Mouse (Mus musculus): ENCODE measurements around the gene Pfn3. TPM values are rescaled to one million over a fixed set of nuclear protein-coding genes. Genes with fewer than 3 reads are reported as not detected.

Pfn3 gene
- polyA plus RNA-seq (2012; rRNA removed) = not detected in 2 replicates
- polyA plus RNA-seq (2014; fragmentation: Nextera tagmentation; extraction: Ambion mirVana) = not detected in 2 replicates

GRCm38 (mm10) chr13:55414743-55415380, at the start of gene Pfn3:
Gene Pfn3, minus strand, starts transcription at chr13:55415232.
- H3K27me3 ChIP-seq (ENCODE audit: control insufficient read depth, insufficient read depth, low read length) = peaks cover 27% of the 10 kb centered on the region
- no peak within 1 kb of the TSS for H3K4me3 ChIP-seq (ENCODE audit: insufficient read depth in 1 of 2, low read depth in 2 of 2, low read length in 2 of 2)
- H3K9ac ChIP-seq (replicated peaks) = no peak within 1 kb of the TSS
- TF ChIP-seq EP300 (IDR thresholded peaks at IDR 0.05; ENCODE audit: low read depth) (no peak), CTCF (IDR thresholded peaks at IDR 0.05; ENCODE audit: low read depth) (0 out of 2 replicates have a peak, but pooled peaks have one; percentile 2)
- H3K36me3 ChIP-seq (replicated peaks; ENCODE audit: control insufficient read depth, insufficient read depth, low read depth) = no peaks in the 10 kb centered on the region
- H3K27ac ChIP-seq = no peak within 1 kb of the TSS
- ATAC-seq (ENCODE audit: insufficient read depth) (no peak), DNase-seq (ENCODE audit: low read depth in 3 of 3, low spot score in 3 of 3) (no peak)
- peak within 1 kb of the TSS; percentile 36 for H3K4me2 ChIP-seq (ENCODE audit: low read depth)
- no peaks in the 10 kb centered on the region for H3K9me3 ChIP-seq (ENCODE audit: control insufficient read depth, low read length)
- WGBS (ENCODE audit: insufficient replicate concordance) = 11% methylated on average over 41 of the region's 41 CpGs
- no peaks in the 10 kb centered on the region for H3K4me1 ChIP-seq (replicated peaks; ENCODE audit: control insufficient read depth in 2 of 2, insufficient read depth in 2 of 2, low read length in 1 of 2)

DNA sequence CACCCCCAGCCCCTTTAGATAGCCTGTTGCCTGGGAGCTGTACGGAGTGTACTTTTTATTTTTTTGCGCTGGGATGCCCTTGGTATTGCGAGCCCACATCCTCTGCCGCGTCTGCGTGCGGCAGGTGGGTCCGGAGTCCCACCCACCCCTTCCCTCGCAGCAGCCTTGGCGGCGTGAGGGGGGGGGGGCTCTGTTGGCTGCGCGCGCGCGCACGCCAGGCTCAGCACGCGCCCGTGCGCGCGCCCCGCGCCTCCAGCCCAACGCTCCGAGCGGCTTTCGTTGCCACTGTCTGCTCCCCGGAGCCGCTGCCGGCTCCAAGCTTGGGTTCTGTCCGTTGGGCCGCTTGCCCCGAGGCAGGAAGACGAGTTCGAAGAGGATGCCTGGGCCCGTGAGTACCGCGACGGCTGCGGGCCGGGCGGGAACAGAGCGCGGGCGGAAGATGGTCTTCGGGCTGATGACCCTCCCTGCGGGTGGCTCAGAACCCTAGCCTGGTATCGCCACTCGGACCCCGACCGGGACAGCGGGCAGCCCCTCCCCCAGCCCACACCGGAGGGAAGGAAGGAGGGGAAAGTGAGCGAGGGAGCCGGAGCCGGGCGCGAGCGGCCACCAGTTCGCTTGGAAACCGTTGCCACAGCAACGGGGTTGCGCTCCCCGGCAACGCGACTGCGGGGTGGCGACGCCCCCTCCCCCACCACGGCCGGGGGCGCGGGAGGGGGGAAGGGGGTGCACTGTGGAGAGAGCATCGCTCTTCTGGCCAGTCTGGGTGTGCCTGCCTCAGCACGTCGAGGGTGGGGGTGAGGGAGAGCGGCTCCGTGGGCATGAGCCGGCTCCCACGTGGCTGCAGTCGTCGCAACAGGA, 49.2 kb upstream of the Pfn3 start, which contains the start of gene Prr7:
Prr7 (plus strand) TSS at position 241 of the 858 bp plus-strand sequence.
- no peak for TF ChIP-seq CTCF (IDR thresholded peaks at IDR 0.05; ENCODE audit: low read depth)
- no peak for TF ChIP-seq EP300 (IDR thresholded peaks at IDR 0.05; ENCODE audit: low read depth)
- DNase-seq (ENCODE audit: low read depth in 3 of 3, low spot score in 3 of 3) = no peak
- H3K27ac ChIP-seq = no peak within 1 kb of the TSS

DNA sequence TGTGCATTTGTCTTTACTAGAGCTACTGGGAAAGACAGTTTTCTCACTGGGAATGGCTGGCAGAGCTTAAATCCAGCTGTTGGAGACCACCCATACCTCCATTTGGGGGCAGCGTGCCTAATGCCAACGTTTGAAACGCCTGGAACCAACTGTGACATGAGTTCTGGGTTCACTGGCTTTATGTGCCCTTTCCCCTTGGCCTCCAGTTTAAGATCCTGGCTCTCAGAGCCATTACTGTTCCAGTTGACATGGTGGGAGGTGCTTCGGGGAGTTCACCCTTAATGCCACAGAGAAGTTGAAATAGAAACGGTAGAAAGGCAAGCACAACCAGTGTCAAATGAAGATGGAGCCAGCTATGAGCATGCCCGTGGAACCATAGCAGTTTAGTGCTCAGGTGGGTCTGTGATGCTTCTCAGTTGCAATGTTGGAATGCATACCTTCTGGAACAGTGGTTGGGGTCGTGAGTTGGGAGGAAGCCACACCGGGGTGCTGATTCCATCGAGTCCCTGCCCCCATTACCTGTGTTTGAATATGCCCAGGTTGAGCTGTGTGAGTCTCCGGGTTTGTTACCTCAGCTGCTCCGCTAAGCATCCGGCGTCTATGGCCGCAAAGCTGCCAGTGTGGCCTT, 48.5 kb upstream of the Pfn3 start:
- TF ChIP-seq EP300 (IDR thresholded peaks at IDR 0.05; ENCODE audit: low read depth) (no peak), CTCF (IDR thresholded peaks at IDR 0.05; ENCODE audit: low read depth) (no peak)
- Histone ChIP-seq H3K36me3 (replicated peaks; ENCODE audit: control insufficient read depth, insufficient read depth, low read depth) (peaks cover 9% of the 10 kb centered on the region), H3K4me1 (replicated peaks; ENCODE audit: control insufficient read depth in 2 of 2, insufficient read depth in 2 of 2, low read length in 1 of 2) (no peaks in the 10 kb centered on the region), H3K9ac (replicated peaks) (no peak overlapping the region), H3K4me3 (ENCODE audit: insufficient read depth in 1 of 2, low read depth in 2 of 2, low read length in 2 of 2) (0 out of 4 replicates have a peak overlapping the region, but pooled peaks of 1 of the 2 experiments have one; percentile 14), H3K9me3 (ENCODE audit: control insufficient read depth, low read length) (no peaks in the 10 kb centered on the region), H3K4me2 (ENCODE audit: low read depth) (peak overlapping the region; percentile 55; the same call in 1 of the 2 replicates), H3K27me3 (ENCODE audit: control insufficient read depth, insufficient read depth, low read length) (peaks cover 17% of the 10 kb centered on the region), H3K27ac (no peak overlapping the region)
- no peak for ATAC-seq (ENCODE audit: insufficient read depth)
- no peak for DNase-seq (ENCODE audit: low read depth in 3 of 3, low spot score in 3 of 3)
- WGBS (ENCODE audit: insufficient replicate concordance) = 14% methylated on average over 14 of the region's 14 CpGs

More for the DNA sequence above, 49.2 kb upstream of the Pfn3 start, which contains the start of gene Prr7:
- ATAC-seq (ENCODE audit: insufficient read depth) = no peak
- peaks cover 8% of the 10 kb centered on the region for H3K36me3 ChIP-seq (replicated peaks; ENCODE audit: control insufficient read depth, insufficient read depth, low read depth)
- H3K4me2 ChIP-seq (ENCODE audit: low read depth) = peak within 1 kb of the TSS; percentile 55
- WGBS (ENCODE audit: insufficient replicate concordance) = under 1% methylated on average over 77 of the region's 84 CpGs
- peaks cover 20% of the 10 kb centered on the region for H3K27me3 ChIP-seq (ENCODE audit: control insufficient read depth, insufficient read depth, low read length)
- H3K9me3 ChIP-seq (ENCODE audit: control insufficient read depth, low read length) = no peaks in the 10 kb centered on the region
- H3K4me1 ChIP-seq (replicated peaks; ENCODE audit: control insufficient read depth in 2 of 2, insufficient read depth in 2 of 2, low read length in 1 of 2) = no peaks in the 10 kb centered on the region
- H3K9ac ChIP-seq (replicated peaks) = no peak within 1 kb of the TSS
- H3K4me3 ChIP-seq (ENCODE audit: insufficient read depth in 1 of 2, low read depth in 2 of 2, low read length in 2 of 2) = peak within 1 kb of the TSS; percentile 14 to 35

DNA sequence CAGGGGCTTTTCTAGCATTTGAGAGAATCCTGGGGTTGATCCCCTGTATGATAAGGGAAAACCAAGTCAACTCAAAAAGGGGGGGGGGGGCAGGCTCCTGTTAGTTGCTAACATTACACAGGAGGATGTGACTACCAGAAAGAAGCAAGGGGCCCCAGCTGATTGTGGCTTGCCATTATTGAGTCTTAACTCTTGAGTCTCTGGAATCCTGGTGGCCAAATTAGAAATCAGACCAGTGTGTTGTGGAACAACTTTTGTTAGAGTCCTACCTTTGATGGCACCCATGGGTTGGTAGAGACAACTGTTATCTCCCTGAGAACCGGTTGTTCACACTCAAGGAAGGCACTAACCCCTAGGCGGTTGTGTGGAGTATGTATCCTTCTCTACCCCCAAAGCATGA, 47.9 kb upstream of the Pfn3 start:
- H3K9ac ChIP-seq (replicated peaks) = no peak overlapping the region
- no peak for TF ChIP-seq CTCF (IDR thresholded peaks at IDR 0.05; ENCODE audit: low read depth)
- TF ChIP-seq EP300 (IDR thresholded peaks at IDR 0.05; ENCODE audit: low read depth) = no peak
- no peak for ATAC-seq (ENCODE audit: insufficient read depth)
- no peak overlapping the region for H3K4me2 ChIP-seq (ENCODE audit: low read depth)
- no peak overlapping the region for H3K4me3 ChIP-seq (ENCODE audit: insufficient read depth in 1 of 2, low read depth in 2 of 2, low read length in 2 of 2)
- H3K36me3 ChIP-seq (replicated peaks; ENCODE audit: control insufficient read depth, insufficient read depth, low read depth) = peaks cover 9% of the 10 kb centered on the region
- WGBS (ENCODE audit: insufficient replicate concordance) = 40% methylated on average over 2 of the region's 2 CpGs
- no peak for DNase-seq (ENCODE audit: low read depth in 3 of 3, low spot score in 3 of 3)
- H3K27ac ChIP-seq = no peak overlapping the region
- no peaks in the 10 kb centered on the region for H3K4me1 ChIP-seq (replicated peaks; ENCODE audit: control insufficient read depth in 2 of 2, insufficient read depth in 2 of 2, low read length in 1 of 2)
- no peaks in the 10 kb centered on the region for H3K9me3 ChIP-seq (ENCODE audit: control insufficient read depth, low read length)
- peaks cover 17% of the 10 kb centered on the region for H3K27me3 ChIP-seq (ENCODE audit: control insufficient read depth, insufficient read depth, low read length)

Data from liver, embryonic 14.5 days (tissue).